Mouse (Mus musculus) Patski (cell line): ENCODE data around the gene Lima1. TPM values are rescaled to one million over a fixed set of nuclear protein-coding genes. Genes with fewer than 3 reads are reported as not detected.
A peak's percentile ranks its signal among the peaks of the same experiment; 100 is the strongest.

ENCODE experiments used
- ATAC-seq: fragments of 100-300 bp; one replicate; pipeline ENCODE4 v1.8.0; 2021
- CTCF ChIA-PET: fragments of 350-600 bp; sonication (Branson Sonifier 250); formaldehyde crosslinking; loops from one replicate; lab custom pipeline; 2022; ENCODE audit warnings: inconsistent platforms; lab: Charles Lee
- POLR2A ChIA-PET: fragments of 350-600 bp; sonication (Branson Sonifier 250); formaldehyde crosslinking; loops from one replicate; lab custom pipeline; 2022; ENCODE audit warnings: antibody characterized with exemption, inconsistent platforms; lab: Charles Lee
- DNase-seq: peaks from one replicate; pipeline ENCODE4 v3.0.0-alpha.2; 2011; ENCODE audit warnings: low read depth, low spot score
- H3K27me3 ChIP-seq: fragments of 371-371 bp; one replicate; pipeline ENCODE4 v1.5.1; 2021
- CTCF ChIP-seq: fragments of 100-300 bp; IDR thresholded peaks from one replicate; pipeline ENCODE4 v1.5.1; 2021
- in situ Hi-C: fragments of 300-500 bp; cut with MboI; formaldehyde crosslinking; loops from 3 replicates; pipeline ENCODE4 v1.11.1; 2018; ENCODE audit warnings: low pct_unique_long_range_greater_than_20kb, mixed read lengths
- polyA plus RNA-seq: library from polyadenylated mRNA; unstranded; gene quantifications from one replicate; pipeline ENCODE4 v1.2.3, GENCODE M21; 2021

Gene Lima1
- polyA plus RNA-seq, 1 experiment from 2014 or later: 140 TPM

GRCm38 (mm10) chr15:99814554-99815260, 60.5 kb downstream of the Lima1 start:
- DNase-seq (no peak), ATAC-seq (no peak)
- ChIA-PET POLR2A (interaction anchor here (0.8 kb wide), 1 partner anchor 13 kb away, joined by 3 read pairs; no protein-coding TSS in a partner anchor), CTCF (interaction anchor here (1.3 to 2.0 kb wide), 2 partner anchors 9 to 89 kb away, joined by 4 to 6 read pairs; no protein-coding TSS in a partner anchor)
- in situ Hi-C loops: no loop called here
- TF ChIP-seq CTCF: no peak
- no peaks in the 10 kb centered on the region for H3K27me3 ChIP-seq

GRCm38 (mm10) chr15:99813639-99814038, 61.6 kb downstream of the Lima1 start:
- in situ Hi-C loops: no loop called here
- no peaks in the 10 kb centered on the region for H3K27me3 ChIP-seq
- ChIA-PET POLR2A (no interaction called here), CTCF (no interaction called here)
- TF ChIP-seq CTCF: no peak
- DNase-seq: no peak
- ATAC-seq: no peak

GRCm38 (mm10) chr15:99812097-99812496, 63.2 kb downstream of the Lima1 start:
- ATAC-seq (no peak), DNase-seq (no peak)
- POLR2A ChIA-PET: no interaction called here
- CTCF ChIA-PET: interaction anchor here (0.8 kb wide), 1 partner anchor 87 kb away, joined by 3 read pairs; the partner anchor contains the start of gene Cox14
- in situ Hi-C loops: no loop called here
- no peaks in the 10 kb centered on the region for H3K27me3 ChIP-seq
- TF ChIP-seq CTCF: no peak

GRCm38 (mm10) chr15:99807776-99808735, 67.2 kb downstream of the Lima1 start:
- no peaks in the 10 kb centered on the region for H3K27me3 ChIP-seq
- DNase-seq (no peak), ATAC-seq (no peak)
- TF ChIP-seq CTCF: no peak
- in situ Hi-C loops: no loop called here
- ChIA-PET CTCF (interaction anchor here (0.9 kb wide), 1 partner anchor 9 kb away, joined by 4 read pairs; no protein-coding TSS in a partner anchor), POLR2A (interaction anchor here (0.6 kb wide), 1 partner anchor 53 kb away, joined by 3 read pairs; no protein-coding TSS in a partner anchor)

- in situ Hi-C loops: no loop called here
- TF ChIP-seq CTCF: no peak
- ChIA-PET POLR2A (interaction anchor here (0.6 kb wide), 1 partner anchor 166 kb away, joined by 3 read pairs; no protein-coding TSS in a partner anchor), CTCF (interaction anchor here (1.4 to 1.9 kb wide), 3 partner anchors 9 to 83 kb away, joined by 3 to 6 read pairs (median 4); no protein-coding TSS in a partner anchor)
- H3K27me3 ChIP-seq: no peaks in the 10 kb centered on the region
- ATAC-seq (no peak), DNase-seq (no peak)
Measured at GRCm38 (mm10) chr15:99806171-99806570, 69.1 kb downstream of the Lima1 start.

- in situ Hi-C loops: no loop called here
- no peaks in the 10 kb centered on the region for H3K27me3 ChIP-seq
- ChIA-PET POLR2A (interaction anchor here (0.6 kb wide), 1 partner anchor 166 kb away, joined by 3 read pairs; no protein-coding TSS in a partner anchor), CTCF (interaction anchor here (1.4 to 1.9 kb wide), 3 partner anchors 9 to 83 kb away, joined by 3 to 6 read pairs (median 4); no protein-coding TSS in a partner anchor)
- DNase-seq (no peak), ATAC-seq (no peak)
- no peak for TF ChIP-seq CTCF
Measured at GRCm38 (mm10) chr15:99805673-99806072, 69.6 kb downstream of the Lima1 start.

GRCm38 (mm10) chr15:99803186-99803644, 72.0 kb downstream of the Lima1 start:
- no peak for TF ChIP-seq CTCF

GRCm38 (mm10) chr15:99801885-99802572, 73.2 kb downstream of the Lima1 start:
- ChIA-PET CTCF (interaction anchor here (1.3 kb wide), 1 partner anchor 9 kb away, joined by 3 read pairs; no protein-coding TSS in a partner anchor), POLR2A (interaction anchor here (1.1 to 1.2 kb wide), 2 partner anchors 13 to 45 kb away, joined by 3 read pairs; no protein-coding TSS in a partner anchor)
- H3K27me3 ChIP-seq: no peaks in the 10 kb centered on the region
- in situ Hi-C loops: no loop called here
- DNase-seq (no peak), ATAC-seq (no peak)
- TF ChIP-seq CTCF: no peak

More at GRCm38 (mm10) chr15:99803186-99803644, 72.0 kb downstream of the Lima1 start:
- DNase-seq: peak; percentile 65
- CTCF ChIA-PET: interaction anchor here (1.0 to 1.5 kb wide), 5 partner anchors 10 to 97 kb away, joined by 3 to 5 read pairs (median 3); no protein-coding TSS in a partner anchor
- H3K27me3 ChIP-seq: no peaks in the 10 kb centered on the region
- peak; percentile 70 for ATAC-seq
- in situ Hi-C loops: no loop called here
- POLR2A ChIA-PET: interaction anchor here (1.8 to 1.9 kb wide), 2 partner anchors 14 to 16 kb away, joined by 4 to 5 read pairs; no protein-coding TSS in a partner anchor

- H3K27me3 ChIP-seq: no peaks in the 10 kb centered on the region
- DNase-seq (no peak), ATAC-seq (no peak)
- ChIA-PET POLR2A (no interaction called here), CTCF (interaction anchor here (1.9 kb wide), 1 partner anchor 17 kb away, joined by 6 read pairs; no protein-coding TSS in a partner anchor)
- no peak for TF ChIP-seq CTCF
- in situ Hi-C loops: no loop called here
Measured at GRCm38 (mm10) chr15:99799706-99800105, 75.5 kb downstream of the Lima1 start.
